Mouse (Mus musculus) embryo, embryonic 9.5 days (tissue): ENCODE results near the gene Zranb2.

ENCODE experiments used
- DNase-seq: peaks from one replicate; pipeline ENCODE4 v3.0.0-alpha.2; 2017; ENCODE audit errors: extremely low spot score

Zranb2 gene

DNA sequence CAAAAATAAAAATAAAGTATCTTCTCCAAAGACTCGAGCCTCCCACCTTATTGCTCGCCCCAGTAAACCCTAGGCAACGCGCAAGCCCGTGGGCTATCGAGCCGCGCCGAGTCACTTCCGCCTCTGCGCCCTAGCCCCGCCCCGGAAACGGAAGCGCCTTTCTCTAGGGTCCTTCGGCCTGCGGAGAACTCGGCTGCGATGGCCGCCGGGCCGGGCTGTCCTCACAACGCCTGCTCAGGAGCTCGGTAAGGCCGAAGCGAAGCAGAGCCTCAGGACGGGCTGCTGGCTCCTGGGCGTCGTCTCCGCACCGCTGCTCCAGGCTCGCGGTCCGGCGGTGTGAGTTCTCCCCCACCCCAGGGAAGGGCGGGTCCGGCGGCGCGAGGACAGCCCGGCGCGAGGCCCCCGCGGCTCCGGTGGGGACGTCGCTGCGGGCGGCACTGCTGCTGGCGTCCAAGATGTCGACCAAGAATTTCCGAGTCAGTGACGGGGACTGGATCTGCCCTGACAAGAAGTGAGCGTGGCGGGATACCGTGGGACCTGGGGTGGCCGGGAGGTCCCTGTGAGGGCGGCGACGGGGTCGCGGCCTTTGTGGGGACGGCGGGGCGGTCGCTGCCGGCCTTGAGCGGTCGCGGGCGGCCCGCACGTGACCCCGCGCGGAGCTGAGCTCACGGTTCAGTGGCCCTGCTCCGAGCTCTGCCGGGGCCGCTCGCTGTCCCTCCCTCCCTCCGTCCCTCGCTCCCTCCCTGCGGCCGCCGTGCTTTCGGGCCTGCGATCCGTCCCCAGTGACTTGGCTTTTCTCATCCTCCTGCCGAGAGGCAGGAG lies at the start of gene Zranb2:
TSS of gene Zranb2 (plus strand) at position 197 of the 822 bp plus-strand sequence.
- DNase-seq = peak; percentile 92

GRCm38 (mm10) chr3:157492043-157492442 lies 41.9 kb upstream of the Zranb2 start:
- no peak for DNase-seq

- no peak for DNase-seq
Observed at GRCm38 (mm10) chr3:157502216-157502615, 31.7 kb upstream of the Zranb2 start.

- DNase-seq = no peak
Observed at GRCm38 (mm10) chr3:157514116-157514796, 19.7 kb upstream of the Zranb2 start.

GRCm38 (mm10) chr3:157516471-157516870 lies 17.5 kb upstream of the Zranb2 start:
- DNase-seq = no peak

DNA sequence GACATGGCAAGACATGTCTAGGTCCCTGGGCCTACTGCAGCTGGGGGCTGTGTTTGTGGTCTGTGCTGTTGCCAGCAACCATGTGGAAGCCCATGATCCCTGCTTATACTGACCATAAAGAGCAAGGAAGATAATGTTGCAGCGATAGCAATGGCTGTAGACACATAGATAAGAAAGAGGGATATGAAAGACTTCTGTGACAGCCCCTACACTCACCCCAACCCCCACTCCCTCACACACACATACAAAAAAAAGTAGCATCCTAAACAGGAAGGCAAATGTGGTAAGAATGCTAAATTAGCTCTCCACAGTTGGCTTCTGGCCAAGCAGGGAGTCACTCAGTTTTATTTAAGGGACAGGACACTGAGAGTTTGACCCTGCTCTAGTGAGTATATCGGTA lies 16.0 kb upstream of the Zranb2 start:
- DNase-seq = no peak

- DNase-seq = peak; percentile 42
Observed at GRCm38 (mm10) chr3:157520433-157520832, 13.5 kb upstream of the Zranb2 start.

- no peak for DNase-seq
Observed at GRCm38 (mm10) chr3:157523834-157524233, 10.1 kb upstream of the Zranb2 start.

- no peak for DNase-seq
Observed at GRCm38 (mm10) chr3:157531585-157531984, 2.4 kb upstream of the Zranb2 start.

DNA sequence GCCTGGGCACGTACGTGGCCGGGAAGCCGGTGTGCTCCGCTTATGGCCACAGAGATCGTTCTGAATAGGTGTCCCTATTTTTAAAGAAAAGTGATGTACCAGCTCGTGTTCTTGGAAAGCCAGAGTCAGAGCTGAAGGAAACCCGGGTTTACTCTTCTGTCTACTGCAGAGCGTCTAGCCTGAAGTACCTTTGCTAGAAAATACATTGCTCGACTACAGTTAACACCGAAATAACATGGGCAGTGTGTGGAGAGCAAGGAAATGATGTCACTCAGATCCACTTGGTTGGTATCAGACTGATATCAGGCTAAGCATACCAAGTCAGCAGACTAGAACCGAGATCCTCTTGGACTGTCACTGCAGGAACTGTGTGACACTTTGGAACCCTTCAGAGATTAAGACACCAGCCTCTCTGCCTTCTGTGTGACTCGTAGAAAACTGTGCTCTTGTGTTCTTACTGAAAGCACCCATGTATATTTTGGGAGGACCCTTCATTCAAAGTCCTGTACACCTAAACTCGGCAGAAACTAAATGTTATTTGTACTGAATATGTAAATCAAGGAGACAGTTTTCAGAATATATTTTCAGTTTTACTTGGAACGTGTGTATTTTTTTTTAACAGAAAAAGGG lies 941 bp downstream of the Zranb2 start:
- no peak for DNase-seq

- DNase-seq = no peak
Observed at GRCm38 (mm10) chr3:157549323-157549722, 15.4 kb downstream of the Zranb2 start.

GRCm38 (mm10) chr3:157549758-157550600 lies 16.0 kb downstream of the Zranb2 start:
- no peak for DNase-seq

DNA sequence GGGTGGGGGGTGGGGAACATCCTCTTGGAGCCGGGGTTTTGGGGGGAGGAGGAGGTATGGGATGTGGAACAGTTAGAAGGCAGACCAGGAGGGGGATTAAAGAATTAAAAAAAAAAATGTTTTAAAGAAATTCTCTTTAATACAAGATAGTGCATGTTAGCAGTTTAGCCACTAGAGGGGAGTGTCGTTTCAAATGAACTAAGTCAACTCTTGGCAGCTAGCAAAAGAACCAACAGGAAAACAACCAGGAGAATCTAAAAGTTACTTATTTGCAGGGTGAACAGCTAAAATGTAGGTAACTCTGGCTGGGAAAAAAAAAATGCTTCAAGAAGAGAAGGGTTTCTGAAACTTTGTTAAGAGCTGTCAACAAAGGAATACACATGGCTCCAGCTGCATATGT lies 31.2 kb downstream of the Zranb2 start:
- DNase-seq = peak; percentile 34

- DNase-seq = peak; percentile 54
Observed at GRCm38 (mm10) chr3:157566725-157567565, 33.0 kb downstream of the Zranb2 start, which contains the start of gene Ptger3. TSS of gene Ptger3 (plus strand) at chr3:157566892.

GRCm38 (mm10) chr3:157567566-157568132 lies 33.7 kb downstream of the Zranb2 start:
- DNase-seq = peak; percentile 35

- no peak for DNase-seq
Observed at GRCm38 (mm10) chr3:157572011-157572410, 38.1 kb downstream of the Zranb2 start.

DNA sequence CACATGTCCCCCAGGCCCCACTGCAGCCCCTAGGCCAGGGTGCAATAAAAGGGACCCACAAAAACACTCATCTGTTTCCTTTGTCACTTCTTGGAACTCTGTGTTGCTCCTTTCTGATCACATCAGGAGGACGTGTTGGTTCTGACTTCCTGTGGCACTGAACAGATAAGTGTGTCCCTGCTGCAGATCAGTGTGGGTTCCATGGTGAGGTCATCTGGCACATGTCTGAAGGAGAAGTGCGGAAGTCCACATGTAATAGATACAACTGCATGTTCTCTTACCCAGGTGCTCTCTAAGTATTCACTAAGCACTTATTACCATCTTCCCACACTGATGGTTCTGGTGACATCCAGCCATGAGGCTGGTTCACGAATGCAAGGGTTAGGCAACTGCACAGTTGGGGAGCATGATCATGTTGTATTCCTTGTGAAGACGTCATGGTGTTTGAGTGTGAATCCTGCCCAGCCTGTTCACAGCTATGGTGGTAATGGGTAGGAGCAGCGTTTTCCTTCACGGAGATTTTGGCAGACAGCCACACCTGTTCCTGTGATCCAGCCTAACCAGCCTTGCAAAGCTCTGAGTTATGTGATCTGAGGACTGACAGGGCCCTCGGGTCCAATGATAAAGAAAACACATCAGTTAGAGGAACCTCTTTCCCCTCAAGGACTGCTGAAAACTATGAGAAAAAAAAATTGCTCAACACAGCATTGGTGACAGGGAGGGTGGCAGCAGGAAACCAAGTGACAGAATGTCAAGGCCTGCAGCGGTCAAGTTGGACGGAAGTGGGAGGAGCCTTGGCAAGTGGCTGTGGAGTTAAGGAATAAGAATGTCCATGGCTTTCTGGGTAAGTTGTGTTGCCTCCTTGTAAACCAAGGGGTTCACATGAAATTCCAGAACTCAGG lies 41.7 kb downstream of the Zranb2 start:
- no peak for DNase-seq

DNA sequence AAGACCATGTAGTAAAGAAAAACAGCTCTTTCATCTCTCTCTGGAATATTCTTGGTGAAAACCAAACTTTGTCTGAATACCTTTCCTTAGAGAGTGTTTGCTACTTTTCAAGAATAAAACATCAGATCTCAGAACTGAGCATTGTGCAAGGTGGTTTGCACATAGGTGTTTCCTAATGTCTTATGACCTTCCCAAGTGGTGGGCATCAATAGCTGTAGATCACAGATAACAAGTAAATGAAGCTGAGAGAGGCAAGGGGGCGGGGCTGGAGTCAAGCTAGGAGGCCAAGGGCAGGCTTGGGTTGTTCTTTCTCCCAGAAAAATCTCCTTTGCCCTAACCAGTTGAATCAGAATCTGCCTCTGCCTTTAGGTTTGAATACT lies 42.4 kb downstream of the Zranb2 start:
- no peak for DNase-seq

- no peak for DNase-seq
Observed at GRCm38 (mm10) chr3:157576862-157577261, 42.9 kb downstream of the Zranb2 start.
